Mouse (Mus musculus): ENCODE measurements around the gene Ctnnd2.

- TF ChIP-seq CTCF (IDR thresholded peaks at IDR 0.05) (no peak), POLR2A (IDR thresholded peaks at IDR 0.05; ENCODE audit: insufficient read depth, low read depth, low read length) (no peak)
Measured at GRCm38 (mm10) chr15:30145413-30145812, 27.0 kb upstream of the Ctnnd2 start.
